Mouse (Mus musculus) spleen, adult 2 months (tissue): ENCODE data around the gene Faap20.
A peak's percentile ranks its signal among the peaks of the same experiment; 100 is the strongest.

Experiments used
- CTCF ChIP-seq: fragments of 200-500 bp; IDR thresholded peaks from 2 replicates; pipeline ENCODE4 v1.5.1; 2011; ENCODE audit warnings: mild to moderate bottlenecking, inconsistent platforms; ENCODE audit not compliant: insufficient read depth, insufficient read length, insufficient replicate concordance; ENCODE audit errors: extremely low read depth
- POLR2A ChIP-seq: fragments of 200-500 bp; IDR thresholded peaks from 2 replicates; pipeline ENCODE4 v1.6.1; 2011; ENCODE audit warnings: low read depth, low read length, inconsistent platforms

GRCm38 (mm10) chr4:155268382-155268781 is 18.8 kb downstream of the Faap20 start:
- TF ChIP-seq CTCF (peak; percentile 22; the same call in 1 of the 2 replicates), POLR2A (no peak)
